Mouse (Mus musculus) frontal cortex, postnatal 25 days (tissue): ENCODE data around the gene Gata2.
"Not testable (repeated sequence)": the region's sequence is repeated elsewhere in the genome, so short reads cannot be mapped to it uniquely, and the experiment has no call there.

Experiments
- DNase-seq, 2 experiments: peaks; one replicate each; pipeline ENCODE4 v3.0.0; 2022; ENCODE audit warnings: low spot score in 2 of 2

Gata2 gene

GRCm38 (mm10) chr6:88193433-88194052 is at the start of gene Gata2:
Gata2 (plus strand) TSS chr6:88193891.
- DNase-seq, result no peak

- DNase-seq, result no peak
Measured at GRCm38 (mm10) chr6:88145793-88146192, 47.9 kb upstream of the Gata2 start.

GRCm38 (mm10) chr6:88146576-88146975 is 47.1 kb upstream of the Gata2 start:
- DNase-seq, result no peak

- DNase-seq, result no peak
Measured at GRCm38 (mm10) chr6:88147411-88148003, 46.2 kb upstream of the Gata2 start.

GRCm38 (mm10) chr6:88151335-88151734 is 42.4 kb upstream of the Gata2 start:
- no peak for DNase-seq

GRCm38 (mm10) chr6:88152127-88152705 is 41.5 kb upstream of the Gata2 start:
- DNase-seq, result no peak

- no peak for DNase-seq
Measured at GRCm38 (mm10) chr6:88152979-88153378, 40.7 kb upstream of the Gata2 start.

- not testable (repeated sequence) for DNase-seq
Measured at GRCm38 (mm10) chr6:88155614-88156013, 38.1 kb upstream of the Gata2 start.

GRCm38 (mm10) chr6:88158790-88159189 is 34.9 kb upstream of the Gata2 start:
- no peak for DNase-seq

GRCm38 (mm10) chr6:88166054-88166453 is 27.6 kb upstream of the Gata2 start:
- DNase-seq, result no peak

GRCm38 (mm10) chr6:88174191-88174590 is 19.5 kb upstream of the Gata2 start:
- no peak for DNase-seq

GRCm38 (mm10) chr6:88174676-88175075 is 19.0 kb upstream of the Gata2 start:
- DNase-seq, result no peak

GRCm38 (mm10) chr6:88184671-88185070 is 9.0 kb upstream of the Gata2 start:
- DNase-seq, result no peak

GRCm38 (mm10) chr6:88188148-88188547 is 5.5 kb upstream of the Gata2 start:
- no peak for DNase-seq

- peak; percentile 62 to 64 for DNase-seq
Measured at GRCm38 (mm10) chr6:88189312-88190042, 4.2 kb upstream of the Gata2 start.

GRCm38 (mm10) chr6:88190043-88190309 is 3.7 kb upstream of the Gata2 start:
- DNase-seq, result no peak

GRCm38 (mm10) chr6:88190310-88191023 is 3.2 kb upstream of the Gata2 start:
- no peak for DNase-seq

- DNase-seq, result no peak
Measured at GRCm38 (mm10) chr6:88191024-88191365, 2.7 kb upstream of the Gata2 start.

- DNase-seq, result no peak
Measured at GRCm38 (mm10) chr6:88191411-88192070, 2.1 kb upstream of the Gata2 start.

GRCm38 (mm10) chr6:88192756-88193155 is 935 bp upstream of the Gata2 start:
- no peak for DNase-seq

GRCm38 (mm10) chr6:88194053-88194977 is 624 bp downstream of the Gata2 start:
- no peak for DNase-seq
